Mouse (Mus musculus) c-Kit-positive CD71-positive TER-119-positive erythroid progenitor cells, embryonic 14.5 days (primary cell): Measurements from ENCODE around the gene Cygb.
A peak's percentile ranks its signal among the peaks of the same experiment; 100 is the strongest.
"Not testable (repeated sequence)": the region's sequence is repeated elsewhere in the genome, so short reads cannot be mapped to it uniquely, and the experiment has no call there.

Experiments
- DNase-seq: peaks from one replicate; pipeline ENCODE4 v3.0.0-alpha.2; 2013; ENCODE audit warnings: low spot score

Cygb gene

GRCm38 (mm10) chr11:116615735-116616437, 38.2 kb downstream of the Cygb start:
- DNase-seq: peak; percentile 85

GRCm38 (mm10) chr11:116613234-116613633, 40.9 kb downstream of the Cygb start:
- no peak for DNase-seq

- no peak for DNase-seq
Observed at GRCm38 (mm10) chr11:116612554-116612953, 41.6 kb downstream of the Cygb start.

DNA sequence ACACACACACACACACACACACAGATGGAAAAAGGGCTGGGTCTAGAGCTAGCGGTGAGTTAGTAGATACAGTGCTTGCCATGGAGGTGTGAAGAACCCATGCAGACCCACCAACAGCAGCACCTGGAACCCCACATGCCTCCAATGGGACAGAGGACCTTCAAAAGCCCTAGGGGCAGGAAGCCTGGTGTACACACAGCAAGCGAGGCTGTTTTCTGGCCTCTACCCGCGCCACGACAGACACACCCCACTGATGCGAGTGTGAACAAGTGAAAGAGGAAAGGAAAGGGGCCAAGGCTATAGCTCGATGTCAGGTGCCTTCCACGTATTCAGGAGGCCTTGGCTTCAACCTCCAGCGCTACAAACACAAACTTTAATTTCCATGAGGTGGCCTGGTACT, 42.2 kb downstream of the Cygb start:
- DNase-seq: no peak

GRCm38 (mm10) chr11:116611168-116611567, 42.9 kb downstream of the Cygb start:
- DNase-seq: not testable (repeated sequence)

- DNase-seq: no peak
Observed at GRCm38 (mm10) chr11:116609965-116610630, 44.0 kb downstream of the Cygb start.

- no peak for DNase-seq
Observed at GRCm38 (mm10) chr11:116607717-116608116, 46.4 kb downstream of the Cygb start.

DNA sequence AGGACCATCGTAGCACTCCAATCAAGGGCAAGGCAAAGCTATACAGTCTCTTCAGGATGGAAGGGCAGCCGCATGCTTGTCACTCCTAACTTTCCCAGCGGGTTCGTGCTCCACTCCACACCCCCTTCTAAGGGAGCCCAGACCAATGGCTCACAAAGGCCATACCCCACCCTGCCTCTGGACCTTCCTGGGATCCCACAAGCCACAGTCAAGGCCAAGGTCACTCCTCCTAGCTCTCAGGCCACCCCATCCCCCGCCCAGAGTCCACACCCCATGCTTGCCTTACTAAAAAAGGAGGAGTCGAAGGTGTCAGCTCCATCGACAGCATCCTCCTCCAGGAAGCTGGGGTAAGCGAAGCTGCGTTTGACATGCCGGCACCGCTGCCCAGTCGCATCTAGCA, 50.0 kb downstream of the Cygb start:
- DNase-seq: no peak

- peak; percentile 70 for DNase-seq
Observed at GRCm38 (mm10) chr11:116603339-116603738, 50.8 kb downstream of the Cygb start.

DNA sequence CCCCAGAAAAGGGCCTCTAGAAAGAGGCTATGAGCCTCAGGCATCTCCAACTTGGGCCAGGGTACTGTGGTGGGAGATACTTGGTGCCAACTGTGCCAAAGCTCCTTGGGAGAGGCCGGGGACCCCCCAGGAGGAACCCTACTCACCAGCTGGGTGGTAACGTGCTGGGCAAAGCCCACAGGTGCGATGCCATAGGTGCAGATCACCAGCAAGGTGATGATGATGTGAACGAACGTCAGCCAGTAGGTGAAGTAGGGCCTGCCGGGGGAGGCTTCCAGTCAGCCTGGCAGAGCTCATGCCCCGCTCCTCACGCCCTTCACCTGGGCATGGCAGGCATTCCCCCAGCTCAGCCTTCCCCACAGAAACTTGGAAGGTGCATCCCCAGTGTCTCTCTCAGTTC, 52.1 kb downstream of the Cygb start:
- no peak for DNase-seq

- no peak for DNase-seq
Observed at GRCm38 (mm10) chr11:116601166-116601565, 52.9 kb downstream of the Cygb start.

- DNase-seq: no peak
Observed at GRCm38 (mm10) chr11:116599230-116599629, 54.9 kb downstream of the Cygb start.

DNA sequence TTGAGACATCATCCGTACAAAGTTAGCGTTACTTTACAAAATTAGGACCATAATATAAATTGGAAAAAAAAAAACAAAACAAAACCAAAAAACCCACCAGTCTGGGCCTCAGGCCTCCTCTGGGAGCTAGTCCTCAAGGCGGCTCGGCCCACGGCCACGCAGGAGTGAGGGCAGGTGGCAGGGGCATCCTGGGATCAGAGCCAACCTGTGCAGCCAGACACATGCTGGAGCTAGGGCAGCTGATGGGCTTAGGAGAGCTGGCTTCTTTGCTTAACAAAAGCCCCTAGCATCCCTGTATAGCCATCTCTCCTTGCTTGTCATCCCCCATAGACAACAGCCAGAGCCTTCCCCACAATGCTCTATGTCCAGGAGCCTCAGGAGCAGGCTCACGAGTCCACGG, 55.9 kb downstream of the Cygb start:
- DNase-seq: no peak

DNA sequence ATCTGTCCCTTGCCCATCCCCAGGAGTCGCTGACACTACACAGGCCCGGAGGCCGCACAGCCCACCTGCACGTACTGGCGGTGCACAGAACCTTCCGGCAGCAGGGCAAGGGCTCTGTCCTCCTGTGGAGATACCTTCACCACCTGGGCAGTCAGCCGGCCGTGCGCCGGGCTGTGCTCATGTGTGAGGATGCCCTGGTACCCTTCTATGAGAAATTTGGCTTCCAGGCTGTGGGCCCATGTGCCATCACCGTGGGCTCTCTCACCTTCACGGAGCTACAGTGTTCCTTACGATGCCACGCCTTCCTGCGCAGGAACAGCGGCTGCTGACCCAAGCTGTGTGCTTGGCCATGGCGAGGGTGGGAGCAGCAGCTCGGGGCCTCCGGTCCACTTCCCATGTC, 57.3 kb downstream of the Cygb start:
- no peak for DNase-seq
